Mouse (Mus musculus) stomach, postnatal 0 days (tissue): Measurements from ENCODE around the gene Cma2.

ENCODE experiments used
- CTCF ChIP-seq: IDR thresholded peaks from 2 replicates; pipeline ENCODE4 v1.5.1; 2016; ENCODE audit warnings: antibody characterized with exemption, low read depth, mild to moderate bottlenecking, moderate library complexity
- EP300 ChIP-seq: optimal IDR thresholded peaks from 2 replicates; pipeline ENCODE3; 2016; ENCODE audit warnings: antibody characterized with exemption

- TF ChIP-seq CTCF (no peak), EP300 (no peak)
Measured at GRCm38 (mm10) chr14:55963263-55963662, 12.5 kb downstream of the Cma2 start.
